Mouse (Mus musculus) heart, adult 8-10 months (tissue): ENCODE measurements around the gene Dpp8. TPM values are rescaled to one million over a fixed set of nuclear protein-coding genes. Genes with fewer than 3 reads are reported as not detected.
"Not testable (repeated sequence)": the region's sequence is repeated elsewhere in the genome, so short reads cannot be mapped to it uniquely, and the experiment has no call there.

Experiments used
- DNase-seq: peaks from one replicate; pipeline ENCODE4 v3.0.0; 2022; ENCODE audit warnings: low spot score
- total RNA-seq, 4 experiments: library from RNA; stranded (reverse); gene quantifications; 2 replicates each; pipeline ENCODE4 v1.2.4; 2022

Dpp8 gene
- 10 to 100 TPM; 52.8 to 59.9 (median 58.2) TPM for total RNA-seq

GRCm38 (mm10) chr9:65032269-65033108 is at the start of gene Dpp8:
Gene Dpp8, plus strand, starts transcription at chr9:65032414.
- peak; percentile 91 for DNase-seq

DNA sequence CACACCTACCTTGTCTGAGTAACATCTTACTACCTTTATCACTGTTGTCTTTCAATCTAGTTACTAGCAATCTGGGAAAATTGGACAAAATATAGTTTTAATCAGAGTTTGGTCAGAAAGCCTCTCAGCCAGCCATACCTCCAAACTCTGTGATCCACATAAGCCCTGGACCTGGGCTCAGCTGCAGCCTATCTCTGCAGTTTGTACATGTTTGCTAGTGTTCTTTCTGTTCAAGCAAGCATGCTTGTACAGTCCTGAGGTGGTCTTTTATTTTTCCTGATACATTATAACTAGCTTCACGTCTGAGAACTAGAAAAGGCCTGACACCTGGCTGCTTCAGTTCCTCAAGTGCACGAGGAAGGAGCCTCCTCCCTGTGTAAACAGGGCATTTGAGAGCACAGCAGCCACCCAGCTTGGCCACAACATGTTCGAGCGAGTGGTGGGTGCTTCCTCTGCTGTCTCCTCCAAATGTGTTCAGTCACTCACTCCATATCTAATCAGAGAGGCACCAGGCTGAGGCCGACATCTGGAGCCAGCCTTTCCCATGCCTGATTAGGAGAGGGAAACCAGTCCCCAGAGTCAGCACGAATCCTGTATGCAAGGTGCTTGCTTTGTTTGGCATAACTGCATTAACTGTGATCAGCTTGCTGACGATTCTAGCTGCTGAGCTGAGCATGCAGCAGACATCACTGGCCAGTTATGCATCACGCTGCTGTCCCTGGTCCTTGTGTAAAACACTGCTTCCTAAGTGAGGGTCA is 47.0 kb upstream of the Dpp8 start:
- DNase-seq, result no peak

DNA sequence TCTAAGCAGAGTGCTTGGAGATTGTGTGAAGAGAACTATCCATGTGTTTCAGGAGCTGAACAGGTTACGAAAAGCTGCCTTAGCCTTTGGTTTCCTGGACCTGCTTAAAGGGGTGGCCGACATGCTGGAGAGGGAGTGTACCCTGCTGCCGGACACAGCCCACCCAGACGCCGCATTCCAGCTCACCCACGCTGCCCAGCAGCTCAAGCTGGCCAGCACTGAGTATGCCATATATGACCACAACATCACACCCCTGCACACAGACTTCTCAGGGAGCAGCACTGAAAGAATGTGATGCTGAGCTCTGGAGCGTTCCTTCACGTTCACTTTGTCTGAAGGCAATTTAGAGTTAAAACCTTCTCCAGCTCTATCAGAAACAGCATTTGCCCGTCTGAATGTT is 46.4 kb upstream of the Dpp8 start:
- DNase-seq, result no peak

DNA sequence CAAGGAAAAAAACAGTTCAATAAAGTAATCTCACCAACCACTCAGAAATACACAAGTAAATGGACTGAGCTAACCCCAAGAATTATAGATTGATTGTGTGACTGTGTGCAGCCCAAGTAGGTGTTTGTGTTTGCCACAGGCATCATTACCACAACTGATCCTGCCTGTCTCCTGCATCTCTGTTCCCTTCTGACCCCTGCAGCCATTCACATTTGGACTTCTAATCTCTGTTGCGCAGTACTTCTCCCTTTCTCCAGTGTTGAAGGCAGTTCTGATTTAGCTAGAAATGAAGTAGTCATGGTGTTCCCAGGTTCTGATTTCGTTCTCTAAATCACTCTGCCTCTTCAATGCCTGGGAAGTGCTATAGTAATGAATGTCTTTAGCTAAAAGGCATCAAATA is 44.6 kb upstream of the Dpp8 start:
- no peak for DNase-seq

DNA sequence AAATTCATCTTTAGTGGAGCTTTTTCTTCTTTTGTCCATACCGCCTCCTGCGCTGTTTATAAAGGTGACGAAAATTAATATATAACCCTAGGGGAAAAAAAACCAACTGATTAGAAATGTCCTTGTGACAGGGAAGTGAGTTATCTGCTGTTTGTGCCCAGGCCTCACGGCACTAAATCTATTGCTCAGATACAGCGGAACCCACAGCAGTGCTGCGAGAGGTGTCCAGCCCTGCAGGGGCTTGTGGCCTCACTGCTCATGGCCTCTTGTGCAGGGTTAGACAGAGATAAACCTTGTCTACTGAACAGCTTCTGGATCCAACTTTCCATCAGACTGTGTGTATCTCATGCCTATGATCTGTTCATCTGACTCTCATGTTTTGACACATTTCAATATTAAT is 43.8 kb upstream of the Dpp8 start:
- no peak for DNase-seq

DNA sequence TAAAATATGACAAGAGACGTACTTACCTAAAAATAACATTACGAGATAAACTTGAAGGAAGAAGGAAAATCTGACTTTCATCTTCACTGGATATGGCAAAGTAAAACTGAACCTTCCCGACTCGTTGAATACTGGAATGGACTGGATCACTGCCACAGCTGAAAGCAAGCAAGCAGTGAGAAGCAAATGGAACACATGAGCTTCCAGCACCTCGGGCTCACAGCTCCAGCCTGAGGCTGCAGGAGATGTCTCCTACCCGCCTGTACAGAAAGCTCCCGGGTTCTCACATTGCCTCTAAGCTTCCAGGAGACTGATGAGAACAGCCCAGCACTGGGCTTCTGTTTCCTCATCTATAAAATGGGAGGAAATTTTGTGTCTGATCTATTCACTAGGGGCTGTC is 41.9 kb upstream of the Dpp8 start:
- no peak for DNase-seq

DNA sequence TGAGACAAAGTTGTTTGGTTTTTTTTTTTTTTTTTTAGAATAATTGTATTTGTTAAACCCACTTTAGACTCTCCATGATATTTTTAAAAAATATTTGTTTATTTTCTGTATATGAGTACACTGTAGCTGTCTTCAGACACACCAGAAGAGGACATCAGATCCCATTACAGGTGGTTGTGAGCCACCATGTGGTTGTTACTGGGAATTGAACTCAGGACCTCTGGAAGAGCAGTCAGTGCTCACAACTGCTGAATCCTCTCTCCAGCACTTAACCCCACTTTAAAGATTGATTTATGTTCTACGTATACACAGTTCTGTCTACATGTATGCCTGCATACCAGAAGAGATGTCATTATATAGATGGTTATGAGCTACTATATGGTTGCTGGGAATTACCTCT is 36.8 kb upstream of the Dpp8 start:
- not testable (repeated sequence) for DNase-seq

- DNase-seq, result no peak
Measured at GRCm38 (mm10) chr9:65001481-65001880, 30.7 kb upstream of the Dpp8 start.

DNA sequence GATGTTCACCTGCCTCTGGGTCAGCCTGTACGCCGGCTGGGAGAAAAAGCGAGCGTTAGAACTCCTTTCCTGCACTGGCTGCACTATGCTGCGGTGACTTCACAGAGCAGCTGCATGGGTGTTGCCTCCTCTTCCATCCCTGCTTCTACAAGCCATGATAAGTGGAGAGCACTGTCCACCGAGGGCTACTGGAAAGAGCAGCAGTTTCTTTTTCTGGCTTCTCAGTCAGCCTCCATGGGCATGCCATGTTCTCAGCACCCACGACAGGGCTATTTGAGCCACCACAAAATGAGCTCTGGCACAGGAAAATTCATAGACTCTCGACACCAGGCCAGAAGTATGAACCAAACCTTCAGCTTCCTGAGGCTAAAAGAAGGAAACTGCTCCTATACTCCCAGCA is 26.5 kb upstream of the Dpp8 start:
- no peak for DNase-seq

DNA sequence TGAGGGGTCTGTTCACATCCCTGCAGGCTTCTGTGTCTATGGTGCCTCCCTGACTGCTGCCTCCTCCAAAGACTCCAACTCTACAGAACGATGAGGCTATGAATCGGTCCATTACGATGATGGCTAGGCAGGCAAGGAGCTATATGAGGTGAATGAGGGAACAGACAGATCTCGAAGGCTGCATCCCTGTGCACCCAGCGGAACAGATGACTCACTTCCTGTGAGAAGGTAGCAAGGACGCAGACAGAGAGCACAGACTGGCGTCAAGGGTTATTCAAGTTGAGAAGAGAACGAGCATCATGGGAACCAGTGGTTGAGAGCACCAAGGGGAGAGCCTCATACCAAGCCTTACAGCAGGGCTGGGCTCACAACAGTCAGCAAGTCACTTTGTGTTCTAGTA is 21.6 kb upstream of the Dpp8 start:
- DNase-seq, result no peak

GRCm38 (mm10) chr9:65011304-65011703 is 20.9 kb upstream of the Dpp8 start:
- no peak for DNase-seq

- no peak for DNase-seq
Measured at GRCm38 (mm10) chr9:65015461-65016222, 16.6 kb upstream of the Dpp8 start.

- DNase-seq, result no peak
Measured at GRCm38 (mm10) chr9:65016241-65016977, 15.8 kb upstream of the Dpp8 start.

- DNase-seq, result no peak
Measured at GRCm38 (mm10) chr9:65016978-65017827, 15.0 kb upstream of the Dpp8 start.

DNA sequence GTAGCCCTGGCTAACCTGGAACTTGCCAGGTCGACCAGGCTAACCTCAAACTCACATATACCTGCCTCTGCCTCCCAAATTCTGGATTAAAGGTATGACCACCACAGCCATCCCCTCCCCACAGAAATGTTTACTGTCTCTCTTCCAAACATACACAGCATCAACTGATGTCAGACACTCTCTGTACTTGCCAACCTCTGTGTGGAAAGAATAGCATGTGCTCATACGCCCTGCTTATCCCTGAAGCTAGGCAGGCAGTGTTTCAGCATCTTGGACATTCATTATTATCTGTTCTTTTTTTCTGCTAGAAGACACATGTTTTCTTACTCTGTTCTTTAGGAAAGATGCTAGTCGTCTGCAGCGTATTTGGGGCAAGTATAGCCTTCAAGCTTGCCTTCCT is 14.3 kb upstream of the Dpp8 start:
- no peak for DNase-seq

GRCm38 (mm10) chr9:65018588-65019121 is 13.6 kb upstream of the Dpp8 start:
- no peak for DNase-seq

GRCm38 (mm10) chr9:65019146-65019545 is 13.1 kb upstream of the Dpp8 start:
- DNase-seq, result no peak

GRCm38 (mm10) chr9:65020128-65020527 is 12.1 kb upstream of the Dpp8 start:
- no peak for DNase-seq

DNA sequence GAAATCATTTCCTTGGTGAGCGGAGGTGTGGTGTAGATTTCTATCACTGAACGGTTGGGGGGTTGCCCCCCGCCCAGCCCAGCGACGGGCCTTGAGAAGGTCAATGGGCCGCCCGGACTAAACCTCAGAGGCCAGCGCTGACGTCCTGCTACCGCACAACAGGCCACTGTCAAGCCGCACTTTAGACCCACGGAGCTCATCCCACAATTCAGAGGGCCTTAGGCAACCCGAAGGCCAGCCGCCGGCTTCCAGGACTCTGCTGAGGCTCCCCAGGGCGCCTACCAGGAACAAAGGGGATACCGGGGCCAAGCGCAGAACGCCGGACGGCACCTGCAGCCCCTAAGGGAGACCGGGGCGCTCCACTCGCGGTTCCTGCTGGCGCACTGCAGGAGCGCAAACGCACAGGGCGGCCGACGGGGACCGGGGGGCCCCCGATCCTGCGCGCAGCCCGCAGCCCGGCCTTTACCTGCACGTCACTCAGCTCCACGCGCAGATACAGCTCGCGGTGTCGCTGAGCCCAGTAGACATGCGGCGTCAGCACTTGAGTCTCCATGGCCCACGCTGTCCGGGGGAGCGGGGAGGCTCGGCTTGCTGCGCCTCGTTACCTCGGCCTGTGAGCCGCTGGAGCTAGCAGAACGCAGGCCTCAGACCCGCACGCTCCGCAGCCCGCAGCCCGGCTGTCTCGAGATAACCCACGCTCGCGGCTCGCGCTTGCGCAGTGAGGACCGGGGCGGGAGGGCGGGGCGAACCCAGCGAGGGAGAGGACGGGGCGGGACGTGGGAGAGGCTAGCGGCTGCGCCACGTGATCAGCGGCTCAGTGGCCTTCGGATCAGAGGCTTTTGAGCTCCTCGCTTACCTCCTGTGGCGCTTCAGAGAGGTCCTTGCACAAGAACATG is 11.0 kb upstream of the Dpp8 start, which contains the start of gene Hacd3:
Gene Hacd3, minus strand, starts transcription at position 703 of the 896 bp plus-strand sequence.
- peak; percentile 84 for DNase-seq
